Mouse (Mus musculus): ENCODE measurements around the gene Slc25a47.

DNA sequence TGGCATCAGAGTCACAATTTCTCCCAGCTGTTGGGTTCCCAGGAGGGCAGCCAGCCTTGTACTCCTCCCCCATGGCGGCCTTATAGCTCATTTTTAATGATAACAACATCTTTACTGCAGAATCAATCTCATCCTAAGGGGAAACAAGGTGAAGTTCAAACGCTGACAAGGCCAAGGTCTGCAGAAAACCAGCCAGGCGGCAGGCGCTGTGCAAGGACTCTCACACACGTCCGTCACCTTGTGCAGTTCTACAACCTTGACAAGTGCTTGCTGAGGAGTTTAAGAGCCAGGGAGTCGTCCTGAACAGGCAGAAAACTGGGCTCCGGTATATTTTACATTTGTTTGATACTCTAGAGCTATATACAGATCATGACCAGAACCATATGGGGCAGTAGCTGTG, 46.9 kb downstream of the Slc25a47 start:
- no peak for TF ChIP-seq CTCF (IDR thresholded peaks at IDR 0.05; ENCODE audit: borderline replicate concordance, control insufficient read depth, extremely low read depth, insufficient read depth, low read length, poor library complexity)
- no peak for TF ChIP-seq POLR2A (IDR thresholded peaks at IDR 0.05; ENCODE audit: control insufficient read depth, extremely low read depth, insufficient read depth, low read length, poor library complexity)

All from thymus, adult 2 months (tissue).